Mouse (Mus musculus) frontal cortex, postnatal 14 days (tissue): ENCODE results near the gene Slc34a3.
A peak's percentile ranks its signal among the peaks of the same experiment; 100 is the strongest.

Experiments used
- DNase-seq, 2 experiments: peaks; one replicate each; pipeline ENCODE4 v3.0.0; 2022; ENCODE audit warnings: low spot score in 2 of 2

Gene Slc34a3

GRCm38 (mm10) chr2:25225811-25226379 is 8.3 kb downstream of the Slc34a3 start:
- DNase-seq = no peak

GRCm38 (mm10) chr2:25224766-25225752 is 9.1 kb downstream of the Slc34a3 start:
- DNase-seq = peak; percentile 99 to 100

- DNase-seq = no peak
Observed at GRCm38 (mm10) chr2:25224492-25224765, 9.7 kb downstream of the Slc34a3 start, which contains the start of gene Tubb4b. TSS of gene Tubb4b (minus strand) at chr2:25224702.

GRCm38 (mm10) chr2:25223681-25224491 is 10.3 kb downstream of the Slc34a3 start:
- DNase-seq = peak in 1 of 2 experiments; percentile 47

GRCm38 (mm10) chr2:25221331-25221772 is 12.8 kb downstream of the Slc34a3 start:
- no peak for DNase-seq

GRCm38 (mm10) chr2:25218445-25218844 is 15.7 kb downstream of the Slc34a3 start, which contains the start of gene Fam166a:
TSS of gene Fam166a (plus strand) at chr2:25218745.
- no peak for DNase-seq

- DNase-seq = no peak
Observed at GRCm38 (mm10) chr2:25217666-25218065, 16.5 kb downstream of the Slc34a3 start.

GRCm38 (mm10) chr2:25214444-25214843 is 19.7 kb downstream of the Slc34a3 start, which contains the start of gene Stpg3:
TSS of gene Stpg3 (minus strand) at chr2:25214637.
- no peak for DNase-seq

GRCm38 (mm10) chr2:25213266-25213865 is 20.8 kb downstream of the Slc34a3 start:
- DNase-seq = no peak

- peak; percentile 70 to 78 for DNase-seq
Observed at GRCm38 (mm10) chr2:25211121-25211670, 23.0 kb downstream of the Slc34a3 start, which contains the start of gene Nelfb. TSS of gene Nelfb (minus strand) at chr2:25211489.

GRCm38 (mm10) chr2:25210686-25211085 is 23.5 kb downstream of the Slc34a3 start:
- DNase-seq = no peak

GRCm38 (mm10) chr2:25207593-25207992 is 26.6 kb downstream of the Slc34a3 start:
- DNase-seq = no peak

GRCm38 (mm10) chr2:25203631-25204214 is 30.4 kb downstream of the Slc34a3 start:
- DNase-seq = no peak

GRCm38 (mm10) chr2:25200631-25201030 is 33.5 kb downstream of the Slc34a3 start:
- DNase-seq = no peak

GRCm38 (mm10) chr2:25197946-25198345 is 36.2 kb downstream of the Slc34a3 start:
- DNase-seq = no peak

- DNase-seq = no peak
Observed at GRCm38 (mm10) chr2:25197191-25197590, 37.0 kb downstream of the Slc34a3 start.

- no peak for DNase-seq
Observed at GRCm38 (mm10) chr2:25196172-25196954, 37.8 kb downstream of the Slc34a3 start, which contains the start of gene Tor4a. TSS of gene Tor4a (minus strand) at chr2:25196886.

- no peak for DNase-seq
Observed at GRCm38 (mm10) chr2:25195211-25196156, 38.7 kb downstream of the Slc34a3 start.
